Mouse (Mus musculus): Measurements from ENCODE around the gene Shc1.
"Not testable (repeated sequence)": the region's sequence is repeated elsewhere in the genome, so short reads cannot be mapped to it uniquely, and the experiment has no call there.

Shc1 gene

DNA sequence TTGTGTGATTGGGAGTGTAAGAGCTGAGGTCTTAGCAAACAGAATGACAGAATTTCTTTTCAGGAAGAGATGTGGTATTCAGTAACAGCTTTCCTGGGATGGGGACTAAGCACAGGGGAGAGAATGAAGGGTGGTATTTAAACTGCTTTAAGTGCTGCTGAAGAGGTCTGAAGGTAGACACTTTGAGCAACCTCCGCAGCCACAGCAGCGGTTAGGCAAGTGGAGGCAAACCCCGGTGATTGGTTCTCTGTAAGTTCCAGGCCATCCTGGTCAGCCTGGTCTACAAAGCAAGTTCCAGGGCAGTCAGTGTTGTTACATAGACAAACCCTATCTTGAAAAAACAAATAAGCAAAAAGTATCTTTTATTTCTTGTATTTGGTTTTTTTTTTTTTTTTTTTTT lies 1.7 kb downstream of the Shc1 start:
- DNase-seq, result no peak

DNA sequence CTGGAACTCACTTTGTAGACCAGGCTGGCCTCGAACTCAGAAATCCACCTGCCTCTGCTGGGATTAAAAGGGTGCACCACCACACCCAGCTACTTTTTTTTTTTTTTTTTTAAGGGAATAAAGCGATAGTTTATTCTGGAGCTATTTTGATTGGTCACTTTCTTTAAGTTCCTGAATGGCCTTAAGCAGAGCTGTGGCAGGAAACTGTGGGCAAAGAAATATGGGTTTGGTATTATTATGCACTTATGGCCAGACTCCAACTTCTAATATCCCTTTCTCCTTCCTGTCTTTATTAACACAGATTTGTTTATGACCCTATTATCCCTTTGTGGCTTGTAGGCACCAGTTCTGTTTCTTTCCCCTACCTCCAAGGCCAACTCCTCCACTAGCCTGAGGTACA lies 2.2 kb downstream of the Shc1 start:
- DNase-seq, result no peak

DNA sequence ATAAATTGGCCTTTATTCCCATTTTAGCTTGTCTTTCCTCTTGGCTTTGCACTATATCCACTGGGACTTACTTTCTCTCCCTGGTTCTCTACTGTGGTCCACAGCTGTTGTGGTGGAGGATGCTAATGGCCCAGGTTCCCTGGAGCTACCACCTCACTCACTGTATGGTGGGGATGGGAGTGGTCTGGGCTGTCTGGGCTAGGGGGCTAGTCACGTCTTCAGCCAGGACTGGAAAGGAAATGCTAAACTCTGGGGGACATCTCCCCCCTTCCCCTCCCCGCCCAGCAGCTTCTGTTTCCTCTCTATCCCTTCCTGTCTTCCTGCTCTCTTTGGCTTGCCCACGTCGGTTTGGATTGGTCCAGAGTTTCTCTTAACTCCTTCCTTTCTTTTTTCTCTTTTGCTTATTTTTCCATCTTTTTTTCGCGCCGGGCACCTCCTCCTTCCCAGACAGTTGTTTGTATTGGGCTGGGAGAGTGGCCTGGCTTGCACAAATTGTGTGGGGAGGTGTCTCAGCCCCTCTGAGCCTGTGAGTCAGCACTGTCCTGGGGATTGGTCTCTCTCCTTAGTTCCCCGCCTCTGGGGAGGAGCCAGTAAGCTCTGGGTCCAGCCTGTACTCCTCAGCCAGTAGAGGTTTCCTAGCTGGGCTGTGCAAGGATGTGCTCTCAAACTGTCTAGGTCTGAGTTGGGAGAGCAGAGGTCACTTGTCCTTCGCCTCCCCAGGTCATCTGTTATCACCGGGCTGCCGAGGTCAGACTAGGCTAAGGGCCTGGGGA lies 2.9 kb downstream of the Shc1 start:
- no peak for DNase-seq

DNA sequence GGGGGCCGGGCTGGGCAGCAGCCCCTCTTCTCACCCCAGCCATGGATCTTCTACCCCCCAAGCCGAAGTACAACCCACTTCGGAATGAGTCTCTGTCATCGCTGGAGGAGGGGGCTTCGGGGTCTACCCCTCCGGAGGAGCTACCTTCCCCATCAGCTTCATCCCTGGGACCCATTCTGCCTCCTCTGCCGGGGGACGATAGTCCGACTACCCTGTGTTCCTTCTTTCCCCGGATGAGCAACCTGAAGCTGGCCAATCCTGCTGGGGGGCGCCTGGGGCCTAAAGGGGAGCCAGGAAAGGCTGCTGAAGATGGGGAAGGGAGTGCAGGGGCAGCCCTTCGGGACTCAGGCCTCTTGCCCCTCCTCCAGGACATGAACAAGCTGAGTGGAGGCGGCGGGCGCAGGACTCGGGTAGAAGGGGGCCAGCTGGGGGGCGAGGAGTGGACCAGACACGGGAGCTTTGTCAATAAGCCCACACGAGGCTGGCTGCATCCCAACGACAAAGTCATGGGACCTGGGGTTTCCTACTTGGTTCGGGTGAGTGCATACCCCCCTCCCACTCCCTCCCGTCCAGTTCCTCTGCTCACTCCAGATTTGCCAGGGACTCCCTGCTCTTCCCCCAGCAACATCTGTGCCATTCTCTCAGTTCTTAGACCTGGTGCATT lies 3.7 kb downstream of the Shc1 start:
- DNase-seq, result no peak

DNA sequence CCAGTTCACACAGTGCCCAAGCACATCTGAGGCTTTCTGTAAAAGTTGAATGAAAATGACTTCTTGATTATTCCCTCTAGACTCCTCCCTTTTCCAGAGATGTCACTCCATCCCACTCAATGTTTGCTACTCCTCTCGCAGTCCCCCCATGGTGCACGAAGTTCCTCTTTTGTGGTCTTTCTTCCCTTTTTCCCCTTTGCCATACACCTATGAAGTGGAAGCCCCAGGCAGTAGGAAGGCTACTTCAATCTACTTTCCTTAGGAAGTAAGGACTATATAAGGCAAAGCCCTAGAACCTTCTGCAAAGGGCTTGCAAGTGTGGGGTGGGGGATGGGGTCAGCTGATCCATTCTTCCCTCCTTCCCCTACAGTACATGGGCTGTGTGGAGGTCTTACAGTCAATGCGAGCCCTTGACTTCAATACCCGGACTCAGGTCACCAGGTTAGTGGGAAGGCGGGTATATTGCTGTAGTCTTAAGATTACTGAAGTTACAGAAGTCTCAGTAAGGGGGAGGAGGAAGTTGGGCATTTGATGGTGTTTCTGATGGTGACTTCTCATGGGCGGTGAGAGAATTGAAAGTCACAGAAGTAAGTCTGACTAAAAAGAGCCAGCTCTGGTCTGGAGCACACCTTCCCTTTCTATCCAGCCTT lies 4.4 kb downstream of the Shc1 start:
- DNase-seq, result no peak

DNA sequence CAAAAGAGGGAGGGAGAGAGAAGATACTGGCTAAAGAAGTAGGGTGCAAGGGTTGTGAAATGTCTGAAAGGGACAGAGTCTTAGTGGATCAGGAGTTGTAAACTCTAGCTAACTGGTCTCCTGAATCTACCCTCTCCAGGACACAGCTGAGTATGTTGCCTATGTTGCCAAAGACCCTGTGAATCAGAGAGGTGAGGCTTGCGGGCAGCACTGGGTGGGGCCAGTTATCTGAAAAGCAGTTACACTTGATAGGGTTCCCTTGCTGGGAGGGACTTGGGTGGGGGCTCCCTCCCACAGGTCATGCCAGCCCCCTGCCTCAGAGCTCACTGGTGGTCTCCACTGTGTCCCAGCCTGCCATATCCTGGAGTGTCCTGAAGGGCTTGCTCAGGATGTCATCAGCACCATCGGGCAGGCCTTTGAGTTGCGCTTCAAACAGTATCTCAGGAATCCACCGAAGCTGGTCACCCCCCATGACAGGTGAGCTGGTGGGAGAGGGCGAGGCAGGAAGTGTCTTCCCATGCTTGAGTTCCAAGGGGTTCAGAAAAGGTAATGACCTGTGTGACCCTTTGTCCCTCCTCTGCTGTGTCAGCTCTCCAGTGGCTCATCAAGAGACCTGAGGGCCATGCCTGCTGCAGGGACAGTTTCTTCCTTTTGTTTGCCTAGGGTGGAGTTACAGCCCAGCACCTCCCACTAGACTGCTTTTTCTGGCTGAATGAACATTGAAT lies 6.3 kb downstream of the Shc1 start:
- no peak for DNase-seq

DNA sequence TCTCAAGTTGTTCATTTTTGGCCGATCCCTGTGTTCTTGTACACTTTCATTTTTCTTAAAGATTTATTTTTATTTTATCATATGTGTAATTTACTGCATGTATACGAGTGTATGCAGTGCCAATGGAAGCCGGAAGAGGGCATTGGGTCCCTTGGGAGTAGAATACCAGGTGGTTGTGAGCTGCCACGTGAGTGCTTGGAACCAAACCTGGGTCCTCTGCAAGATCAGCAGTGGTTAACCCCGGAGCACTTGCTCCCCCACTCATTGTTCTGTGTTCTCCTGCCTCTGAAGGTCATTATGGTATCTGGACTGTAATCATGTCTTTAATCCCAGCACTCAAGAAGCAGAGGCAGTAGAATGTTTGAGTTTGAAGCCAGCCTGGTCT lies 6.9 kb downstream of the Shc1 start:
- DNase-seq, result no peak

DNA sequence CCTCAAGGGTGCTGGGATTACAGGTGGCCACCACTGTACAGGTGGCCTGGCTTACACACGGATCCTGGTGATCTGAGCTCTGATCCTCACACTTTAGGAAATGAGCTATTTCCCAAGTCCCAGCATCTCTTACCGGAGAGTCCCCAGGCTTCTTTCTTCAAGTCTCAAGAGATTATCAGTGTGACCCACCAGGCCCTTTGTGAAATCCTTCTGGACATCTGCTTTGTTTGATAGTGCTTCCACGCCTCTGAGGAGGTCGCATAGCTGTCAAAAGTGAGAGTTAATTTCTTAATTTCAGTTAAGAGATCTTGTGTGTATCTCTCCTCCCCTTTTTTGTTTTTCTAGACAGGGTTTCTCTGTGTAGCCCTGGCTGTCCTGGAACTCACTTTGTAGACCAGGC lies 7.6 kb downstream of the Shc1 start:
- DNase-seq, result no peak

DNA sequence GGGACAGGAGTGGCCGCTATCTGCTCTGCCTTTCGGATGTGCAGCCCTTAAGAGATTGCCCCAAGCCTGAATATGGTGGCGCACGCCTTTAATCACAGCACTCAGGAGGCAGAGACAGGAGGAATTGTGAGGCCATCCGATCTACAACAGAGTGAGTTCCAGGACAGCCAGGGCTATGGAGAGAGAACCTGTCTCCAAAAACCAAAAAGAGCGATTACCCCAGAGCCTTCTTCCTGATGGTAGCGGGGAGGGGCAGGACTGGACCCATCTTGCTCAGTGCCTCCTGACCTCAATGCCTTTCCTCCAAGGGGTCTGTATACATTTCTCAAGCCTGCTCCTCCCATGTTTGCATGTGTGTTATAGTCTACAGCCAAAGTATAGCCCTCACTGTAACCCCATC lies 10.8 kb downstream of the Shc1 start:
- DNase-seq, result not testable (repeated sequence)

DNA sequence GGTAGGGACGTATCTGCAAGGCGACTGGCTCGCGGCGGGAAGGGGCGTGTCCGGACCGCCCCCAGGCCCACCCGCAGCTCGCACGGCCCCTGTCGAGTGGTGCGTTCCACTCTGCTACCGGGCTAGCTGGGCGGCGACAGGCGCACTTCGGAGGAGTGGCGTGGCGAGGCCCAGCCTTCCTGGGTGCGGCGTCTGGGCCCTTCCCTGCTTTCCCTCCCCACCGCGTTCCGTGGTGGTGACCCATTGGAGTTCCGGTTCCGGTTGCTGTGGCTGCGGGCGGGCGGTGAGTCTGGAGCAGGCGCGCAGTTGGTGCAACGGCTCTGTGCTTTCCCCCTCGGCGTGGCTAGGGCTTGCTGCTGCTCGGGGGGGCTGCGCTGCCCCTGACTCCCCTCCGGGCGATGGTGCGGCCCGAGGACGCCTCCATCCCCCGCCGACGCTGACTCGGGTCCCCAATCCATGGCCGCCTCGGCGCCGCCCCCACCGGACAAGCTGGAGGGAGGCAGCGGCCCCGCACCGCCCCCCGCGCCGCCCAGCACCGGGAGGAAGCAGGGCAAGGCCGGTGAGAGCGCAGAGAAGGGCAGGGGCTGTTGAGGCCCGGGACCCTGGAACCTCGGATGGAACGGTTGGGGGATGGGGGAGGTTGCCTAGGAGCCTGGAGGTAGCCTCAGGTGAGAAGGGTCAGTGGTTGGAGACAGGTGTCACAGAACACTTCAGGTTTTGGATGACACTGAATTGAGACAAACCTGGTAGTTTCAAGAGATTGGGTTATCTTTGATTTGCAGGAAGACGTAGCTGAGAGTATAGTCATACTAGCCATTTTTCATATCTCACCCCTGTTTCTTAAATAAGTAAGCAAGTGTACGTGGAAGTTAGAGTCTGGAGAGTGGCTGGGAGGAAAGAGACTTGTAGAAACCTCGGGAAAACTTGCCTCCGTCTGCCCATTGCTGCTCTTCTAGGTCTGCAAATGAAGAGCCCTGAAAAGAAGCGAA lies 12.2 kb downstream of the Shc1 start, which contains the start of gene Pygo2:
TSS of gene Pygo2 (plus strand) at position 44 of the 989 bp plus-strand sequence.
- peak; percentile 89 to 94 for DNase-seq

DNA sequence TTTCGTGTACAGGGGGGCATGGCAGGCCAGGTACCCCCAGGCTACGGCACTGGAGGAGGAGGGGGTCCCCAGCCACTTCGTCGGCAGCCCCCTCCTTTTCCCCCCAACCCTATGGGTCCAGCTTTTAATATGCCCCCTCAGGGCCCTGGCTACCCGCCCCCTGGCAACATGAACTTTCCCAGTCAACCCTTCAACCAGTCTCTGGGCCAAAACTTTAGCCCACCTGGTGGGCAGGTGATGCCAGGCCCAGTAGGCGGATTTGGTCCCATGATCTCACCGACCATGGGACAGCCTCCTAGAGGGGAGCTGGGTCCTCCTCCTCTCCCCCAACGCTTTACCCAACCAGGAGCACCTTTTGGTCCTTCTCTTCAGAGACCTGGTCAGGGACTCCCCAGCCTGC lies 14.4 kb downstream of the Shc1 start:
- no peak for DNase-seq

DNA sequence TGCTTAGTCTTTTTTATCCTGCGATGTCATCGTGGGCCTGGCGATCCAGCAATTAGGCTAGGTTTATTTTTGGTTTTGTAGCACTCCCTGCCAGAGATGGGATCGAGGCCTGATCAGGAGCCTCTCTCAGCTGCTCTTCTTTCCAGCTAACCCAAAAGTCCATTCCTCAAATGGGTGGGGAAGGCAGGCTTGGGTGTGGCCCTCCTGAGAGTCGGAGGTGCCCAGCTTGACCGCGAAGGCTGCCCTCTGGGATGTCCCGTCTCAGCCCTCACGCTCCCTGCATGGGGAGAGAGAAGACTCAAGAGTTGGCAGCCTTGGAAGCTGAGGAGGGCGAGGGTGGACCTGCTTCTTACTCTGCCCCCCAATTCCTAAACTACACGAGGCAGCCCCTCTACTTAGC lies 16.3 kb downstream of the Shc1 start:
- DNase-seq, result no peak

DNA sequence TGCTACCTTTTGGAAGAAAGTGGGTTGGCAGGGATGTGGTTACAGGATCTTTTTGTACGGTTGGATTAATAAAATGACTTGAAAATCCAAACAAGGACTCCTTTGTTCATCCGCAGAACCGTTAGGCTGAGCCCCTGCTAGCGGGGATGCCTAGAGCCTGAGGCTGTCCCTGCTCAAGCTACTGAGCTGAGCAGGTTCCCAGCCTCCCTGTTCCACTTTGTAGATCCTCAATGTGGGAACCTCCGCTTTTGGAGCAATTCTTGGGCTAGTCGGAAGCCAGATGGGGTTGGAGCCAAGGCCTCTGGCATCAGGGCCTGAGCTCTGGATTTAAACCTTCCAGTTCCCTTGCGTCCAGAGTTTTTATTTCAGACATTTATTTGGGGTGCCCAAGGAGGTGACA lies 16.8 kb downstream of the Shc1 start:
- DNase-seq, result no peak

DNA sequence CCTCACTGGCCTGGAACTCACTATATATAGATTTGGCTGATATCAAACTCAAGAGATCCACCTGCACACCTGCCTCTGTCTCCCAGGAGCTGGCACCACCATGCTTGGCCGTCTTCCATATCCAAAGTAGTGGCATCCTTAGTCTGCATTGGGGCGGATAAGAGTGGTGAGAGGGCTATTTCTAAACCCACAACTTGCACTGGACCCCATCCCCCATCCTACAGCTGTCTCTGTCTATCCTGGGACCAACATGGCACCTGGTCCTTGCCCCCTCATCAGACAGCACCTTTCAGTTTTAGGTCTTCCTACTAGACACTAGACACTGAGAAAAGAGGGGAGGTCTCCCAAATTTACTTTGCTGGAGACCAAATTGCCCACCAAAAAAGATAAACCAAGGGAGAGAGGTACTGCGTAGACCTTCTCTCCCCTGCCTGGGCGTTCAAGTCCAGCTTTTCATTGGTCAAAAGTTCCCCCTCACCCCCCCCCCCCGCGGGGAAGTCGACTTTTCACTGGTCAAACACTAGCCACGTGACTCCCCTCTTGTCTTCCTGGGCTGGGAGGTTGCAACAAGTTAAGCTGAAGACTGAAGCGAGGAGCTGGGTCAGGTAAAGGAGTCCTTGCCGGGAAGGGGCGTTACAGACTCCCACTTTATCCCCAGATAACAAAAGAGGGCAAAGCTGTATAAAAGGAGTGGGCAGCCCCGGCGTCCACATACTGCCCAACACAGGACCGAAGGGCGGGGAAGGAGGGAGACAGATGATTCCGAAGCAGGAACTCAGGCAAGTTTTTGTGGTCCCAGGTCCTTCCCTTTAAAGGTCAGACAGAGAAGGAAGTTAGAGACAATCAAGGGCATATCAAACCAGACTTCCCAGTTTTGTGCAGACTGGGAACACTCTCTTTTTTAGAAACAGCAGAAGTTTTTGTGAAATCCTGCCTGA lies 18.2 kb downstream of the Shc1 start, which contains the start of gene Pbxip1:
TSS of gene Pbxip1 (plus strand) at position 531 of the 938 bp plus-strand sequence.
- peak; percentile 59 to 69 for DNase-seq

DNA sequence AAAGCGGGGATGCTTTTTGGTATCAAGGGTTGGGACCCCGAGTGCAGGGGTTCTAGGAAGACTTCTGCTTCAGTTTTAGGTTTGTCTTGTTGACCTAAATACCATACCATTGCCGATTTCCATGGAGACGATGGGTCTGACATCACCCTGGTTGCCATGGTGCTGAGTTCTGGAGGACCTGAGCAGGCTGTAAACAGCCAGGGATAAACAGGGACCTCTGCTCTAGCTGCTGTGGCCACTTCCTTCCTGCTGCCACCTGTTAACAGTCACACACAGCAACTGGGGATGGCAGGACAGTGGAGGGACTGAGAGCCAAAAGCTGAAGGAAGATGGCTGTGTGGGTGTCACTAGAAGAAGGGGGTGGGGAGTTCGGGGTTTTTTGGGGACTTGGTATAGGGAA lies 19.0 kb downstream of the Shc1 start:
- DNase-seq, result peak in 1 of 2 experiments; percentile 43

DNA sequence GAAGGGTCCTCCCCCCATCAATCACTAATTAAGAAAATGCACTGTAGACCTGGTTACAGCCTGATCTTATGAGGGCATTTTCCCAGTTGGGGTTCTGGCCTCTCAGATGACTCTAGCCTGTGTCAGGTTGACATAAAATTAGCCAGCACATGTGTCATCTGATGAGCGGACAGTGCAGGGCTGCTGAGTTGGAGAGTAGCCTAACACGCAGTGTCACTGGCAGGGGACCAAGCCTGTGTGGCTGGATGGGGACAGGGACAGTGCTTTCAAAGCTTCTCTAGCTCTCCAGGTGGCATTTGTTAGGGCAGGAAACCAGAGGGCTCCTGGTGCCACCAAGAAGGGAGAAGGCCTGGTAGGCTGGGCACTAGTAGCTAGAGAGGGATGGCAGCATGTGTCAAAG lies 22.4 kb downstream of the Shc1 start:
- DNase-seq, result no peak

DNA sequence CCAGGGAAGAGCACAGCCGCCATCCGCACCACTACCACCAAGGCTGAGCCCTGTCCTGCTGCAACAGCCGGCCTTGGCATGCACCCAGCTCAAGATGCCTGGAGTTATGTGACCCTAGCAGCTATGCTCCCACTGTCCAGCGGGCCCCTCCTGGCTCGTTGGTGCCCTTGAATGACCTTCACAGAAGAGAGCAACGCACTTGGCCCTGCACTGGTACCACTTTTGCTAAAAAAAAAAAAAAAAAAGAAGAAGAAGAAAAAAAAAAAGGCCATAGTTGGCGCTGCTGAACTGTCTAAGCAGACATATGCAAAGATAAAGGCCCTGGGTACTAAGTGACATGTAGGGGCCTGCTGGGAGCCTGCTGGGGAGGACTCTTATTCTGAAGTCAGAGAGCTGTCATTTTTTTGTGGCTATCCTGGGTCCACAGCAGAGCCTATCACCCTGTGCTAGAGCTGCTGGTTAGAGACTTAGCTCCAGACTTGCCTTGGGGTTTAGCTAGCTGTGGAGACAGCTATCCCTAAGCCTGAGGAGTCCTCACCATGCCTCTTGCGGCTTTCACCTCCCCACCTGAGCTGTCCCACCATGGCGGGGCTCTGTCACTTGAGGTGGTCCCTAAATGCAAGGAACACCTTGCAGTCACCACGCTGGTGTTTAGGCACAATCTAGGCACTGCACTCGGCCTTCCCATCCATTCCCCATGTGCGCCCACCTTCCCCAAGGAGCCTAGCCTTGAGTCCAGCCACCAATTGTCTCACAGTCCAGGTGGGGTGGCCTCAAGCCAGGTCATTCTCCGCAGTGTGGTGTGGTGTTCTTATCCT lies 30.7 kb downstream of the Shc1 start:
- no peak for DNase-seq

DNA sequence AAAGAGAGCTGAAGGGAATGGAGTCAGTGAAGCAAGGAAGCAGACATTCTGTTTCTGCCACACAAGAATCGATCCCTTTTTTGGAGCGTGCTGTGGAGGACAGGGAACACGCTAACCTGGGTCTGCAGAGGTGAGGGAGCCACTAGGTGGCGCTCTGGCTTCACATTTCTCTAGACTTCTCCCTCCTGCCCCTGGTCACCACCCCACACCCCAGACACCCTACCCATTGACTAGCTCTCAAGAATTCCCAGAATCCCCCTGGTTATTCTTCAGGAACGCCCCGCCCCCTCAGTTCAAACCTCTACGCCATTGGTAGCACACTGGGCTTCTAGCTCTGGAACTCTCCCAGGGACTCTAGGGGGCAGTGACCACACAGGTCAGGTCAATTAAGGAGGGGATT lies 31.3 kb downstream of the Shc1 start:
- peak; percentile 76 for DNase-seq

DNA sequence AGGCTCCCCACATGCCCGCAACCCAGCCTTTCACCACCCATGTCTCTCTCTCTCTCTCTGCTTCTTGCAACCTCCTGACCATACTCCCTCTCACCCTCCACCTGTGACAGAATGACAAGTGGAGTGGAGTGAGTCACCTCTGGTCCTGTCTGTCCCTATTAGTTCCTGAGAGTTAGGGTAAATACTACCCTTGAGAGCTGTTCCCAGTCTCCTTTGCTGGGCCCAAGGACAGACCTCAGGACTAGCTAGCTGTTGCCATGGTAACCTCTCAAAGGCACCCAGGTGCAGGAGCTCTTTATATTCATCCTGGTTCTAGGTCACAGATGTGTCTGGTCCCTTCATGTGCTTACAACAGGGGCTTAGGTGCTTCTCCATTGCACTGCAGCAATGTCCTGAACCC lies 33.7 kb downstream of the Shc1 start:
- peak; percentile 39 to 67 for DNase-seq

Measured in thymus, postnatal 36 days (tissue).